Mouse (Mus musculus) midbrain, embryonic 14.5 days (tissue): ENCODE measurements around the gene Tpgs1. TPM values are rescaled to one million over a fixed set of nuclear protein-coding genes. Genes with fewer than 3 reads are reported as not detected.
"Not testable (repeated sequence)": the region's sequence is repeated elsewhere in the genome, so short reads cannot be mapped to it uniquely, and the experiment has no call there.

Source experiments
- ATAC-seq: fragments of 200-750 bp; cut with Nextera tagmentation; 2 replicates; pipeline ENCODE4 v1.8.0; 2017; ENCODE audit warnings: moderate number of reproducible peaks, moderate library complexity; ENCODE audit not compliant: low FRiP score, low TSS enrichment
- DNase-seq: peaks from one replicate; pipeline ENCODE4 v3.0.0-alpha.2; 2015
- H3K27ac ChIP-seq: fragments of 300-500 bp; sonication (generic); replicated peaks from 2 replicates; pipeline ENCODE4 v1.5.1; 2014; ENCODE audit warnings: mild to moderate bottlenecking, low read depth, low read length, moderate library complexity
- H3K27me3 ChIP-seq: fragments of 300-500 bp; sonication (generic); 2 replicates; pipeline ENCODE4 v1.6.1; 2014; ENCODE audit warnings: low read length, control low read depth, mixed read lengths; ENCODE audit not compliant: control insufficient read depth, insufficient read depth
- H3K36me3 ChIP-seq: fragments of 300-500 bp; sonication (generic); 2 replicates; pipeline ENCODE4 v1.6.1; 2014; ENCODE audit warnings: low read length, control low read depth; ENCODE audit not compliant: control insufficient read depth, insufficient read depth
- H3K4me1 ChIP-seq: fragments of 300-500 bp; sonication (generic); 2 replicates; pipeline ENCODE4 v1.6.1; 2014; ENCODE audit warnings: mild to moderate bottlenecking, antibody characterized with exemption, low read length, control low read depth; ENCODE audit not compliant: control insufficient read depth, insufficient read depth
- H3K4me2 ChIP-seq: fragments of 300-500 bp; sonication (generic); 2 replicates; pipeline ENCODE4 v1.6.1; 2014; ENCODE audit warnings: mild to moderate bottlenecking, low read length, moderate library complexity
- H3K4me3 ChIP-seq: fragments of 300-500 bp; sonication (generic); replicated peaks from 2 replicates; pipeline ENCODE4 v1.5.1; 2014; ENCODE audit warnings: low read depth, low read length
- H3K9ac ChIP-seq: fragments of 300-500 bp; sonication (generic); replicated peaks from 2 replicates; pipeline ENCODE4 v1.6.1; 2014; ENCODE audit warnings: mild to moderate bottlenecking, low read length, moderate library complexity
- H3K9me3 ChIP-seq: fragments of 300-500 bp; sonication (generic); 2 replicates; pipeline ENCODE4 v1.6.1; 2016; ENCODE audit warnings: low read length, control low read depth, mixed read lengths; ENCODE audit not compliant: control insufficient read depth
- WGBS: fragments of 180-500 bp; shearing (Covaris S2); extraction: QIAGEN DNeasy Blood & Tissue Kit; methylation state at CpG from one replicate; pipeline ENCODE4 v1.1.7; 2014; 5-methylcytosine and 5-hydroxymethylcytosine counted together
- polyA plus RNA-seq: library from polyadenylated mRNA; unstranded; fragments of >200 nt; fragmentation: Nextera tagmentation; extraction: Ambion mirVana; gene quantifications from 2 replicates; pipeline ENCODE4 v1.2.1, GENCODE M21; 2014

Gene Tpgs1
- polyA plus RNA-seq, 1 experiment from 2014 or later, result 94.4 TPM

DNA sequence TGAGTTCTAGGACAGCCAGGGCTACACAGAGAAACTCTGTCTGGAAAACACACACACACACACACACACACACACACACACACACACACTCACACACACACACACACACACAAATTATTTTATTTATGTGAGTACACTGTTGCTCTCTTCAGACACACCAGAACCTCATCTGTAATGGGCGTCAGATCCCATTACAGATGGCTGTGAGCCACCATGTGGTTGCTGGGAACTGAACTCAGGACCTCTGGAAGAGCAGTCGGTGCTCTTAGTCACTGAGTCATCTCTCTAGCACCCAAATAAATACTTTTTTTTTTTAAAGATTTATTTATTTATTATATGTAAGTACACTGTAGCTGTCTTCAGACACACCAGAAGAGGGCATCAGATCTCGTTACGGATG is 33.8 kb downstream of the Tpgs1 start:
- WGBS, result 93% methylated on average over 3 of the region's 4 CpGs
- DNase-seq, H3K9me3 ChIP-seq, ATAC-seq, H3K27me3 ChIP-seq, H3K4me2 ChIP-seq, H3K4me3 ChIP-seq, H3K9ac ChIP-seq, H3K36me3 ChIP-seq, H3K27ac ChIP-seq: not testable (repeated sequence)
- H3K4me1 ChIP-seq, result peaks cover 26% of the 10 kb centered on the region

DNA sequence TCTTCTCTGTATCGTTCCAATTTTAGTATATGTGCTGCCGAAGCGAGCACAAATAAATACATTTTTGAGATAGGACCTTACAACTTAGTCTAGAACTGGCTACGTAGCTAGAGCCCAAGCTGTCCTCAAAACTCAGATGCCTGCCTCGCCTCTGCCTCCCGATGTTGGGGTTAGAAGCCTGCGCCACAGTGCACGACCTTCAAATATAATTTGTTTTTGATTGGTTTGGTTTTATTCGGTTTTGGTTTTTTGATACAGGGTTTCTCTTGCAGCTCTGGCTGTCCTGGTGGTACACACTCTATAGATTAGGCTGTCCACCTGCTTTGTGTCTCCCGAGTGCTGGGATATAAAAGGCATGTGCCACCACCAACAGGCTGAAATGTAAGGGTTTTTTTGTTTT is 34.4 kb downstream of the Tpgs1 start:
- H3K27me3 ChIP-seq, result no peaks in the 10 kb centered on the region
- H3K9me3 ChIP-seq, result no peaks in the 10 kb centered on the region
- peaks cover under 1% of the 10 kb centered on the region; the same call in 1 of the 2 replicates for H3K36me3 ChIP-seq
- WGBS, result 76% methylated on average over 10 of the region's 10 CpGs
- peaks cover 26% of the 10 kb centered on the region for H3K4me1 ChIP-seq
- peak overlapping the region; percentile 88 for H3K4me2 ChIP-seq
- H3K27ac ChIP-seq, result peak overlapping the region; percentile 85
- no peak for ATAC-seq
- no peak overlapping the region; the same call in 1 of the 2 replicates for H3K9ac ChIP-seq
- H3K4me3 ChIP-seq, result peak overlapping the region; percentile 74
- DNase-seq, result no peak

DNA sequence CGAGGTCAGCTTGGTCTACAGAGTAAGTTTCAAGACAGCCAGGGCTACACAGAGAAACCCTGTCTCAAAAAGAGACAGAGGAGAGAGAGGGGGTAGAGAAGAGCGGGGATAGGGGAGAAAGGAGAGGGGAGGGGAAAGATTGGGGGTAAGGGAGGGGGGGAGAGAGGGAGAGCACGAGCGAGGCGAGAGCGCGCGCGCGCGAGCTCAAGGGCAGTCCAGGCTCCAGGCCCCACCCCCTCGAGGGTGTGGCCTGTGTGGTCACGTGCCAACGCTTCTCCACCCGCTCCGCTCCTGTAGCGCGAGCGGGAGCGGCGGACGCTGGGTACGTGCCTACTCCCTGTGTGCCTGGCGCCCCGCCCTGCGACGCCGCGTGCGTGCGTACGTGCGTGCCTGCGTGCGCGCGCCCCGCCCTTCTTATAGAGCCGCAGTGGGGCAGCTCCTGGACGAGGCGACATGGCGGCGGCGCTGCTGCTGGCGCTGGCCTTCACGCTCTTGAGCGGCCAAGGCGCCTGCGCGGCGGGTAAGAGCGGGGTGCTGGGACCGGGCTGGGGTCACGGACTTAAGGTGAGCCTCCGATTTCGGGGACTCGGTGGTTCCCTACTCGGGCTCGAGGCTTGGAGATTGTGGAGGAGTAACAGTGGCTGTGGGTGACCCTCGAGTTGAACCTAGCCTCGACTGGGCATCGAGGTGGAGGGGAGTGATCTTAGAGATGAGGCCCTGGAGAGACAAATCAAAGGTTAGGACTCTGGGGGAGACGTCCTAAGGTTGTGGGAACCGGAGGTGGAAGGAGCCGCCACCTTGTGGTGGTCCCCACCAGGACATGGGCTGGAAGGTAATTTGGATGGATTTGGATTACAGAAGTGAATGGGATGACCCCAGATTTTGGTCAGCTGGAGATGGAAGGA is 35.1 kb downstream of the Tpgs1 start, which contains the start of gene Bsg:
Gene Bsg (plus strand): TSS at position 427 of the 905 bp plus-strand sequence.
- peak within 1 kb of the TSS; percentile 85 for H3K9ac ChIP-seq
- peak within 1 kb of the TSS; percentile 88 for H3K4me2 ChIP-seq
- no peaks in the 10 kb centered on the region for H3K27me3 ChIP-seq
- WGBS, result under 1% methylated on average over 65 of the region's 65 CpGs
- ATAC-seq (peak; percentile 97), DNase-seq (peak; percentile 100)
- peak within 1 kb of the TSS; percentile 85 for H3K27ac ChIP-seq
- no peaks in the 10 kb centered on the region for H3K9me3 ChIP-seq
- peak within 1 kb of the TSS; percentile 74 for H3K4me3 ChIP-seq
- H3K4me1 ChIP-seq, result peaks cover 26% of the 10 kb centered on the region
- H3K36me3 ChIP-seq, result peaks cover 9% of the 10 kb centered on the region

DNA sequence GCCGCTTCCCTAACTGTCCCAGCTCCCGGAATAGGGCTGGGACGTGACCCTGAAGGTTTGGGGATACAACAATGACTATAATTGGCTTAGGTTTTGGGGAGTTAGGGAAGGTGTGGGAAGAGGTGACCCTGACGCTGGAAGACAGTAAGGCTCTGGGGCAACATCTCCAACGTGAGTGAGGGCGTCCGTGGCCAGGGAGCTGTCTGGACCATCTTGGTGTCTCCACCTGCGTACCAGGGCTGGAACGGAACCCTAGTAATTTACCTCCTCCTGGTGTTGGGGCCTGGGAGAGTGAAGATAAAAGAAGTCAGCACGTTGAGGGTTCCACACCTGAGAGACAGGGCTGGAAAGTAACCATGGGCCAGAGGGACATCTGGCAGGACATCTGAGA is 35.8 kb downstream of the Tpgs1 start:
- DNase-seq (no peak), ATAC-seq (no peak)
- H3K4me1 ChIP-seq, result peaks cover 26% of the 10 kb centered on the region
- 6% methylated on average over 10 of the region's 10 CpGs for WGBS
- peak overlapping the region; percentile 74 for H3K4me3 ChIP-seq
- H3K9me3 ChIP-seq, result no peaks in the 10 kb centered on the region
- peak overlapping the region; percentile 85 for H3K9ac ChIP-seq
- no peaks in the 10 kb centered on the region for H3K27me3 ChIP-seq
- H3K4me2 ChIP-seq, result peak overlapping the region; percentile 88
- peaks cover 15% of the 10 kb centered on the region for H3K36me3 ChIP-seq
- no peak overlapping the region; the same call in 1 of the 2 replicates for H3K27ac ChIP-seq

DNA sequence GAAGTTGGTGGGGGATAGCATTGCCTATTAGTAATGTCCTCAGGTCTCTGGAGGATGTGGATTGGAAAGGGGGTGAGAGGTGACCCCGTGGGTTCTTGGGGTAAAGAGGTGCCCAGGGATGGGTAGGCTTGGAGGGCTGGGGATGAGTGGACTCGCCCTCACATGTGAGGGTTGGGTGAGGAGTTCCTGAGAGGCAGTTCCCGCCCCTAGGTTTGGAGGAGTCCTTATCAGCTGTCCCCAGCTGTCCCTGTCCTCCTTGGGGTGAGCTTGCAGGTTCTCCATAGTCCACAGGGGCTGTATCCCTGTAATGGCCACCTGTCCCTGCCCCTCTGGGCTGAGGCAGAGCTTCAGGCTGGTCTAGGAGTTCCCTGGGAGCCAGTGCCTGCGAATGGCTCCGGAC is 36.8 kb downstream of the Tpgs1 start:
- peak overlapping the region; percentile 85 for H3K9ac ChIP-seq
- DNase-seq (no peak), ATAC-seq (no peak)
- peaks cover 26% of the 10 kb centered on the region for H3K4me1 ChIP-seq
- no peaks in the 10 kb centered on the region for H3K9me3 ChIP-seq
- WGBS, result 80% methylated on average over 5 of the region's 5 CpGs
- peaks cover 25% of the 10 kb centered on the region for H3K36me3 ChIP-seq
- H3K4me2 ChIP-seq, result peak overlapping the region; percentile 88
- H3K27ac ChIP-seq, result no peak overlapping the region
- H3K27me3 ChIP-seq, result no peaks in the 10 kb centered on the region
- peak overlapping the region; percentile 74; the same call in 1 of the 2 replicates for H3K4me3 ChIP-seq

DNA sequence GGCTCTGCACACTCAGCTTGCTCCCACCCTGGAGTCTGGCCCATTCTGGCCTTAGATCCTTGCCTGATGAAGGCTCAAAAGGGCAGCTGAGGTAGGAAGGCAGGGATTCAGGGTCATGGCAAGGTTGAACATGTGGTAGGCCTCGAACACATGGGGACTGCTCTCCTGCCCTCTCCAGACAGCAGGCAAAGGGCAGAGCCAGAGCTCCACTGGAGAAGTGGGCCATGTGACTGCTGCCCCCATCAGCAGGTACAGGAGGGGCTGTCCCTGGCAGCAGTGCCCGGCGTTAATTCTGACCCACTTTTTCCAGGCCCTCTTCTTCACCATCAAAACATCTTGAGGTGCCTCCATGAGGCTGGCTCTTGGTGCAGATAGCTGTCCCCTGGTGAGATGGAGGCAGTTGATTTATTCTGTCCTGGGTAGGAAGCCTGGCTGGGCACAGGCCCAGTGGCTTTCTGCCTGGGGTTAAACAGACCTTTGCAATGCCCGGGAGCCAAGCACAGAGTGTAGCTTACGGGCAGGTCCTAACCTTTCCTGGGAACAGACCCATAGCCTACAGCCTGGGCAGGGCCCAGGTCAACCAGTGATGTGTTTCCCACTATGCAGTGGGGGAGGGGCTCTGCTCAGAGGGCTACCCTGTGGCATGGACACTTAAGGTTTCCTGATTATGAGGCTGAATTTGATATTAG is 37.4 kb downstream of the Tpgs1 start:
- no peaks in the 10 kb centered on the region for H3K27me3 ChIP-seq
- no peak overlapping the region for H3K27ac ChIP-seq
- DNase-seq, result no peak
- H3K9me3 ChIP-seq, result no peaks in the 10 kb centered on the region
- peaks cover 31% of the 10 kb centered on the region for H3K36me3 ChIP-seq
- peak overlapping the region; percentile 88 for H3K4me2 ChIP-seq
- 91% methylated on average over 5 of the region's 5 CpGs for WGBS
- H3K4me1 ChIP-seq, result peaks cover 26% of the 10 kb centered on the region
- H3K4me3 ChIP-seq, result no peak overlapping the region
- H3K9ac ChIP-seq, result no peak overlapping the region; the same call in 1 of the 2 replicates
- no peak for ATAC-seq

DNA sequence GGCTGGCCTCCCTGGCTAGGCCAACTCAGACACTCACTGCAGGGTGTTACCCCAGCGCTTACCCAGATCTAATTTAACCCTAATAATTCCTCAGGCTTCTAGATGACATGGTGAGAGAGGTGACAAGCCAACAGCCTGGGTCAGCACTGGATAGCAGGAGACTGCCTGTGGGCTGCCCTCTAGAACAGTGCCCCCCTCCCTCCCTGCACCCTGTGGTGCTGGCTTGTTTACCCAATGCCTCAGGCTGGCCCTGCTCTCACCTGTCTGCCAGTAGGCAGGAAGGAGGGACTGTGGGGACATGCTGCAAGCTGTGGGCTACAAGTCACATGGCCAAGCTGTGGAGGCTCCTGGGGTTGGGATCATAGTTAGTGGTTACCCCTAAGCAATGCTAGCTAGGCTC is 38.0 kb downstream of the Tpgs1 start:
- H3K4me2 ChIP-seq, result 0 out of 2 replicates have a peak overlapping the region, but pooled peaks have one; percentile 88
- H3K27ac ChIP-seq, result no peak overlapping the region
- DNase-seq, result no peak
- no peak overlapping the region for H3K4me3 ChIP-seq
- no peak overlapping the region for H3K9ac ChIP-seq
- H3K36me3 ChIP-seq, result peaks cover 37% of the 10 kb centered on the region
- no peaks in the 10 kb centered on the region for H3K9me3 ChIP-seq
- peaks cover 26% of the 10 kb centered on the region for H3K4me1 ChIP-seq
- no peaks in the 10 kb centered on the region for H3K27me3 ChIP-seq
- ATAC-seq, result no peak
- WGBS, result 77% methylated on average over 1 of the region's 1 CpGs

DNA sequence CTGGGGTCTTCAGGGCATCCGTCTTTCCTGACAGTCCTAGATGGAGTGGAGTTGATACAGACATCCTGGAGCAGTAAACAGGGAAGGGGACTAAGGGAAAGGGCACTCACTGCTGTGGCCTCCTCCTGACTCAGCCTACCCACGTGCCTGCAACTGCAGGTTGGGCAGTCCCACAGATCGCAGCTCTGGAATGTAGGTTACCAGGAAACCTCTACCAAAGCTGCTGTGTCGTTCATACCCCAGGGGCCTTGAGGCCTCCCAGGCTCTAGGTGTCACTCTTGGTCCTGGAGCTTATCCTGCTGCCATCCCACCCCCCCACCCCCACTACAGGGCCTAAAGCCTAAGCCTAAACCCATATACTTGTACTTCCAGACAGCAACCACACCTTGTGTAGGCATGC is 38.6 kb downstream of the Tpgs1 start:
- Histone ChIP-seq H3K4me2 (no peak overlapping the region), H3K36me3 (peaks cover 38% of the 10 kb centered on the region), H3K27me3 (no peaks in the 10 kb centered on the region), H3K9ac (no peak overlapping the region), H3K4me1 (peaks cover 26% of the 10 kb centered on the region), H3K9me3 (no peaks in the 10 kb centered on the region), H3K27ac (no peak overlapping the region), H3K4me3 (no peak overlapping the region)
- no peak for DNase-seq
- WGBS, result 75% methylated on average over 4 of the region's 4 CpGs
- ATAC-seq, result no peak
